17 mouse cellular contexts compared by ENCODE assay signal in genomic region chr19:30827820-30828219, GRCm38 (mm10).
DNase-seq lines count a peak whose midpoint lies in the region; ATAC-seq and TF ChIP-seq lines count a peak whose summit lies in the region.
"Had no signal": no experiment of that assay in that cellular context is flagged by ENCODE, and none has a peak within 500 bp of the region (broad histone marks: within the 10 kb centered on the region; RNA-seq: fewer than 3 reads in every experiment).

No protein-coding gene starts in this region.

- TF ChIP-seq POLR2A in testis, adult 2 months (IDR thresholded peaks at IDR 0.05; ENCODE audit: control insufficient read depth, low read depth, low read length), result no peak

- H3K27ac ChIP-seq in intestine, postnatal 0 days (ENCODE audit: low read depth, low read length), result no peak overlapping the region
- no peak overlapping the region for H3K27ac ChIP-seq in intestine, embryonic 16.5 days (ENCODE audit: low read length)
- no peak overlapping the region for H3K27ac ChIP-seq in testis, adult 2 months (ENCODE audit: control insufficient read depth, insufficient read depth, low read depth, low read length)
- H3K27ac ChIP-seq: embryonic facial prominence, embryonic 10.5 days; hindbrain, embryonic 14.5 days had no signal

- WGBS in intestine, postnatal 0 days, result 79% methylated on average over 3 of the region's 3 CpGs
- WGBS in intestine, embryonic 16.5 days, result 86% methylated on average over 3 of the region's 3 CpGs

- intact Hi-C loops in left cerebral cortex, postnatal 10 days (cut with DNase I), result no loop called here

- no peaks in the 10 kb centered on the region for H3K36me3 ChIP-seq in intestine, postnatal 0 days (ENCODE audit: control insufficient read depth, insufficient read depth)
- H3K36me3 ChIP-seq in intestine, embryonic 16.5 days (ENCODE audit: control insufficient read depth, insufficient read depth, low read length), result no peaks in the 10 kb centered on the region
- no peaks in the 10 kb centered on the region for H3K36me3 ChIP-seq in testis, adult 2 months (ENCODE audit: control insufficient read depth, insufficient read depth, low read length)
- H3K36me3 ChIP-seq: embryonic facial prominence, embryonic 10.5 days had no signal

- TF ChIP-seq CTCF in intestine, postnatal 0 days (IDR thresholded peaks at IDR 0.05; ENCODE audit: low read depth), result peak; percentile 44
- TF ChIP-seq CTCF in testis, adult 2 months (IDR thresholded peaks at IDR 0.05; ENCODE audit: control insufficient read depth, insufficient read depth, insufficient replicate concordance, low read depth, low read length), result peak; percentile 14; the same call in 1 of the 2 replicates

- no peaks in the 10 kb centered on the region for H3K9me3 ChIP-seq in intestine, postnatal 0 days (ENCODE audit: control insufficient read depth)
- H3K9me3 ChIP-seq in intestine, embryonic 16.5 days (ENCODE audit: control insufficient read depth, low read length), result no peaks in the 10 kb centered on the region
- H3K9me3 ChIP-seq: embryonic facial prominence, embryonic 10.5 days had no signal

- H3K4me2 ChIP-seq in intestine, postnatal 0 days (replicated peaks; ENCODE audit: low read depth), result no peak overlapping the region
- no peak overlapping the region for H3K4me2 ChIP-seq in intestine, embryonic 16.5 days (ENCODE audit: low read depth, low read length)
- H3K4me2 ChIP-seq: hindbrain, embryonic 14.5 days; midbrain, embryonic 11.5 days had no signal

- no peak for DNase-seq in testis, postnatal 14 days (ENCODE audit: low spot score)
- peak; percentile 10 for DNase-seq in NIH3T3 (ENCODE audit: low read depth)
- no peak for DNase-seq in left cerebral cortex, postnatal 10 days (ENCODE audit: extremely low spot score in 1 of 2, low spot score in 2 of 2)
- DNase-seq in frontal cortex, adult 2 months (ENCODE audit: extremely low spot score in 1 of 2, low spot score in 1 of 2), result no peak
- DNase-seq: adrenal gland, postnatal 14 days; cerebellum, postnatal 25 days; forebrain, postnatal 0 days; kidney, adult 9 months; layer of hippocampus, adult 9-11 months; lung, adult 2 months had no signal

- H3K4me3 ChIP-seq in intestine, postnatal 0 days (ENCODE audit: low read depth, low read length), result no peak overlapping the region
- no peak overlapping the region for H3K4me3 ChIP-seq in intestine, embryonic 16.5 days (ENCODE audit: low read length)
- H3K4me3 ChIP-seq in testis, adult 2 months (ENCODE audit: control insufficient read depth, low read depth, low read length), result no peak overlapping the region
- H3K4me3 ChIP-seq: embryonic facial prominence, embryonic 10.5 days had no signal

- H3K27me3 ChIP-seq in intestine, postnatal 0 days (replicated peaks; ENCODE audit: control insufficient read depth, insufficient read depth, low read length), result no peaks in the 10 kb centered on the region
- H3K27me3 ChIP-seq in intestine, embryonic 16.5 days (replicated peaks; ENCODE audit: control insufficient read depth, insufficient read depth, low read length), result no peaks in the 10 kb centered on the region
- no peaks in the 10 kb centered on the region for H3K27me3 ChIP-seq in testis, adult 2 months (ENCODE audit: control insufficient read depth, insufficient read depth, low read length)

- ATAC-seq in intestine, postnatal 0 days, result no peak
- no peak for ATAC-seq in intestine, embryonic 16.5 days
- 0 out of 2 replicates have a peak, but pooled peaks have one; percentile 52 for ATAC-seq in megakaryocyte-erythroid progenitor cell, adult 5-6 weeks (replicated peaks; ENCODE audit: low FRiP score, low TSS enrichment, poor library complexity, severe bottlenecking)
- ATAC-seq: forebrain, postnatal 0 days had no signal

- H3K9ac ChIP-seq in intestine, postnatal 0 days (ENCODE audit: low read depth, low read length), result no peak overlapping the region
- H3K9ac ChIP-seq in intestine, embryonic 16.5 days (ENCODE audit: low read depth, low read length), result no peak overlapping the region
- H3K9ac ChIP-seq: forebrain, postnatal 0 days; hindbrain, embryonic 14.5 days had no signal

- H3K4me1 ChIP-seq in intestine, postnatal 0 days (replicated peaks; ENCODE audit: control insufficient read depth, insufficient read depth, low read length), result no peaks in the 10 kb centered on the region
- H3K4me1 ChIP-seq in intestine, embryonic 16.5 days (ENCODE audit: control insufficient read depth, insufficient read depth, low read length), result no peaks in the 10 kb centered on the region
- H3K4me1 ChIP-seq in testis, adult 2 months (ENCODE audit: control insufficient read depth, insufficient read depth, low read length), result no peaks in the 10 kb centered on the region
- H3K4me1 ChIP-seq: embryonic facial prominence, embryonic 10.5 days had no signal
